Mouse (Mus musculus) layer of hippocampus, adult 11-12 months (tissue): Measurements from ENCODE around the gene Raph1.

Experiments
- DNase-seq: peaks from one replicate; pipeline ENCODE4 v3.0.0; 2022; ENCODE audit warnings: low spot score

Raph1 gene

DNA sequence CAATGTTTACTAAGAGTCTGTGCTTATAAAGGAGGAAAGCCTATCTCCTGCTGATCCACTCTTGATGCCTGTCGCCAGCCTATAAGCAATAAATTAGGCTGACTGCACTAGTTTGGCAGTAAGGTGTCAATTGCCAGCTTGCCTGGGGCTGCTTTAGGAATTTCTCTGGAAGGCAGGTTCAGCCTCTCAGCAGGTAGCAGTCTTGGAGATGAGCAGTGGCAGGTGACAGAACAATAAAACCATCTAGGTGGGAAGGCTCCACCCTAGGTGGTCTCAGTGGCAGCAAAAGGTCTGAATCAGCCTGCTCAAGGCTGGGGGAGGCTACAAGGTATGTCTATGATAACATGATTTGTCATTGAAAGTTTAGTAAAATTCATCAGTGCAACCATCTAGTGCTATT lies 134.4 kb downstream of the Raph1 start:
- no peak for DNase-seq
